Mouse (Mus musculus) myocyte (in vitro differentiated cells): Measurements from ENCODE around the gene Ryr1.
A peak's percentile ranks its signal among the peaks of the same experiment; 100 is the strongest.

ENCODE experiments used
- CEBPB ChIP-seq: IDR thresholded peaks from 2 replicates; pipeline ENCODE4 v1.6.1; 2011; ENCODE audit warnings: mild to moderate bottlenecking, moderate library complexity; ENCODE audit not compliant: poor library complexity, insufficient read depth, severe bottlenecking
- E2F4 ChIP-seq: IDR thresholded peaks from one replicate; pipeline ENCODE4 v1.6.1; 2011; ENCODE audit warnings: mild to moderate bottlenecking, control low read depth, moderate library complexity; ENCODE audit not compliant: insufficient read depth
- MAX ChIP-seq: IDR thresholded peaks from one replicate; pipeline ENCODE4 v1.6.1; 2011; ENCODE audit warnings: low read depth, mild to moderate bottlenecking, control low read depth
- POLR2A ChIP-seq: IDR thresholded peaks from one replicate; pipeline ENCODE4 v1.6.1; 2011; ENCODE audit warnings: low read depth, mild to moderate bottlenecking, control low read depth, moderate library complexity; ENCODE audit not compliant: insufficient read length
- POLR2AphosphoS2 ChIP-seq: IDR thresholded peaks from one replicate; pipeline ENCODE4 v1.6.1; 2011; ENCODE audit warnings: low read depth, control low read depth; ENCODE audit not compliant: insufficient read length
- SRF ChIP-seq: IDR thresholded peaks from one replicate; pipeline ENCODE4 v1.6.1; 2011; ENCODE audit warnings: low read depth; ENCODE audit not compliant: control insufficient read depth, insufficient read length
- TCF12 ChIP-seq: IDR thresholded peaks from one replicate; pipeline ENCODE4 v1.6.1; 2011; ENCODE audit warnings: mild to moderate bottlenecking, control low read depth; ENCODE audit not compliant: poor library complexity, insufficient read depth, severe bottlenecking
- TCF3 ChIP-seq: IDR thresholded peaks from one replicate; pipeline ENCODE4 v1.6.1; 2011; ENCODE audit warnings: low read depth, control low read depth; ENCODE audit not compliant: insufficient read length

GRCm38 (mm10) chr7:29084411-29084810 is 40.6 kb downstream of the Ryr1 start:
- no peak for TF ChIP-seq TCF12
- TF ChIP-seq POLR2A, result no peak
- no peak for TF ChIP-seq E2F4
- TF ChIP-seq CEBPB, result no peak
- no peak for TF ChIP-seq MAX
- TF ChIP-seq POLR2AphosphoS2, result peak; percentile 42
- TF ChIP-seq TCF3, result no peak
- TF ChIP-seq SRF, result no peak
